Mouse (Mus musculus): ENCODE measurements around the gene Sort1. TPM values are rescaled to one million over a fixed set of nuclear protein-coding genes. Genes with fewer than 3 reads are reported as not detected.

Gene Sort1
- polyA plus RNA-seq, 1 experiment from 2014 or later, result 32.4 TPM

DNA sequence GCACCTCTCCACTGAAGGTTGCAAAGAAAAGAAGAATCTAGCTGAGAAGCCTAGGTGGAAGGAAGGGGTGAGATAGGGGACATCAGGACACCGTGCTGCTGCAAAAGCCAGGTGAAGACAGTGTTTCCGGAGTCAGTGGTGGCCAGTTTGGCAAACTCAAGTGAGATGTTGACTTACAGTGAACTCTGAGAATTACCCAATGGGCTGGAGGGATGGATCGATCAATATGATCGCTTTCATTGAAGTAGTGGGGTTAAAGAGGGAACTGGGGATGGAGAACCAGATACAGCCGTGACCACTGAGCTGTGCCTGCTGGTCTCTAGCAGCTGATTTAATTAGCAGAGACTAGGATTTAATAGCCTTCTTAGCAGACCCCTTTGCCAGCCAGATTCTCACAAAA is 53.0 kb downstream of the Sort1 start:
- Histone ChIP-seq H3K9ac (no peak overlapping the region), H3K4me3 (no peak overlapping the region), H3K27me3 (replicated peaks) (no peaks in the 10 kb centered on the region), H3K4me2 (no peak overlapping the region), H3K27ac (ENCODE audit: poor library complexity, severe bottlenecking) (no peak overlapping the region), H3K9me3 (replicated peaks) (no peaks in the 10 kb centered on the region), H3K36me3 (peaks cover 80% of the 10 kb centered on the region), H3K4me1 (replicated peaks) (no peaks in the 10 kb centered on the region)
- 90% methylated on average over 5 of the region's 5 CpGs for WGBS
- no peak for ATAC-seq (ENCODE audit: insufficient number of reproducible peaks, low FRiP score)

- Histone ChIP-seq H3K36me3 (peaks cover 75% of the 10 kb centered on the region), H3K27me3 (replicated peaks) (no peaks in the 10 kb centered on the region), H3K4me3 (no peak overlapping the region), H3K27ac (ENCODE audit: poor library complexity, severe bottlenecking) (no peak overlapping the region), H3K4me2 (no peak overlapping the region), H3K9ac (no peak overlapping the region), H3K9me3 (replicated peaks) (no peaks in the 10 kb centered on the region), H3K4me1 (replicated peaks) (no peaks in the 10 kb centered on the region)
- no peak for ATAC-seq (ENCODE audit: insufficient number of reproducible peaks, low FRiP score)
- 71% methylated on average over 2 of the region's 2 CpGs for WGBS
These were observed 57.2 kb downstream of the Sort1 start for GRCm38 (mm10) chr3:108341040-108341439.

GRCm38 (mm10) chr3:108342185-108342584 is 58.3 kb downstream of the Sort1 start:
- Histone ChIP-seq H3K27ac (ENCODE audit: poor library complexity, severe bottlenecking) (no peak overlapping the region), H3K27me3 (replicated peaks) (no peaks in the 10 kb centered on the region), H3K9ac (no peak overlapping the region), H3K9me3 (replicated peaks) (no peaks in the 10 kb centered on the region), H3K36me3 (peaks cover 77% of the 10 kb centered on the region), H3K4me1 (replicated peaks) (no peaks in the 10 kb centered on the region), H3K4me3 (no peak overlapping the region), H3K4me2 (no peak overlapping the region)
- 63% methylated on average over 7 of the region's 7 CpGs for WGBS
- ATAC-seq (ENCODE audit: insufficient number of reproducible peaks, low FRiP score), result no peak

DNA sequence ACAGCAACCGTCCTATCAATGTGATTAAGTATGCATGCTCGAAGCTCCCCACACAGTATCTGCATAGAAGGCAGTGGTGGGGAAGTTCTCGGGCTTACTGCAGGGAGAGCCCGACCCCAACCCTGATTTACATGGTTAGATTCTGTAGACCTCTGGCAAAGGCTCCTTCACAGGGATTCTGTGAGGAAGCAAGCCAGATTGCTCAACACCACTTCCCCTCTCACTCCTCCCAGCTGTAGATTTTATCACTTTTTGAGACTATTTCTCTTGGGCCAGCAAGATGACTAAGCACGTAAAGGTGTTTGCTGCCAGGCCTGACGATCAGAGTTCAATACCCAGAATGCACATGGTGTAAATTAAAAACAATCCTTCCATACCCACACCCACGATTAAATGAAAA is 62.0 kb downstream of the Sort1 start:
- ATAC-seq (ENCODE audit: insufficient number of reproducible peaks, low FRiP score), result no peak
- Histone ChIP-seq H3K4me2 (no peak overlapping the region), H3K9me3 (replicated peaks) (no peaks in the 10 kb centered on the region), H3K36me3 (peaks cover 79% of the 10 kb centered on the region), H3K27me3 (replicated peaks) (no peaks in the 10 kb centered on the region), H3K27ac (ENCODE audit: poor library complexity, severe bottlenecking) (no peak overlapping the region), H3K9ac (no peak overlapping the region), H3K4me3 (no peak overlapping the region), H3K4me1 (replicated peaks) (peaks cover 6% of the 10 kb centered on the region; the same call in 1 of the 2 replicates)
- 85% methylated on average over 7 of the region's 7 CpGs for WGBS

GRCm38 (mm10) chr3:108348376-108348775 is 64.5 kb downstream of the Sort1 start:
- H3K9ac ChIP-seq, result no peak overlapping the region
- peaks cover 76% of the 10 kb centered on the region for H3K36me3 ChIP-seq
- H3K27me3 ChIP-seq (replicated peaks), result no peaks in the 10 kb centered on the region
- no peak overlapping the region for H3K4me3 ChIP-seq
- no peak for ATAC-seq (ENCODE audit: insufficient number of reproducible peaks, low FRiP score)
- H3K9me3 ChIP-seq (replicated peaks), result no peaks in the 10 kb centered on the region
- H3K4me1 ChIP-seq (replicated peaks), result peaks cover 6% of the 10 kb centered on the region; the same call in 1 of the 2 replicates
- no peak overlapping the region for H3K27ac ChIP-seq (ENCODE audit: poor library complexity, severe bottlenecking)
- WGBS, result 51% methylated on average over 9 of the region's 9 CpGs
- H3K4me2 ChIP-seq, result no peak overlapping the region

- H3K4me1 ChIP-seq (replicated peaks), result peaks cover 1% of the 10 kb centered on the region; the same call in 1 of the 2 replicates
- no peaks in the 10 kb centered on the region for H3K9me3 ChIP-seq (replicated peaks)
- no peak overlapping the region for H3K9ac ChIP-seq
- no peak overlapping the region for H3K27ac ChIP-seq (ENCODE audit: poor library complexity, severe bottlenecking)
- no peaks in the 10 kb centered on the region for H3K27me3 ChIP-seq (replicated peaks)
- H3K4me3 ChIP-seq, result no peak overlapping the region
- no peak for ATAC-seq (ENCODE audit: insufficient number of reproducible peaks, low FRiP score)
- peaks cover 73% of the 10 kb centered on the region for H3K36me3 ChIP-seq
- WGBS, result 71% methylated on average over 3 of the region's 3 CpGs
- no peak overlapping the region for H3K4me2 ChIP-seq
These were observed 71.4 kb downstream of the Sort1 start for GRCm38 (mm10) chr3:108355245-108355644.

- H3K4me3 ChIP-seq, result no peak overlapping the region
- no peak for ATAC-seq (ENCODE audit: insufficient number of reproducible peaks, low FRiP score)
- no peaks in the 10 kb centered on the region for H3K27me3 ChIP-seq (replicated peaks)
- no peak overlapping the region for H3K27ac ChIP-seq (ENCODE audit: poor library complexity, severe bottlenecking)
- H3K4me1 ChIP-seq (replicated peaks), result peaks cover 17% of the 10 kb centered on the region
- 81% methylated on average over 10 of the region's 10 CpGs for WGBS
- no peaks in the 10 kb centered on the region for H3K9me3 ChIP-seq (replicated peaks)
- no peak overlapping the region for H3K4me2 ChIP-seq
- H3K36me3 ChIP-seq, result peaks cover 60% of the 10 kb centered on the region
- H3K9ac ChIP-seq, result no peak overlapping the region
These were observed 73.2 kb downstream of the Sort1 start for GRCm38 (mm10) chr3:108357051-108357450.

GRCm38 (mm10) chr3:108358445-108358844 is 74.6 kb downstream of the Sort1 start:
- no peak overlapping the region for H3K27ac ChIP-seq (ENCODE audit: poor library complexity, severe bottlenecking)
- ATAC-seq (ENCODE audit: insufficient number of reproducible peaks, low FRiP score), result no peak
- H3K4me1 ChIP-seq (replicated peaks), result peaks cover 25% of the 10 kb centered on the region
- H3K36me3 ChIP-seq, result peaks cover 51% of the 10 kb centered on the region
- no peak overlapping the region for H3K9ac ChIP-seq
- H3K4me3 ChIP-seq, result no peak overlapping the region
- 72% methylated on average over 6 of the region's 6 CpGs for WGBS
- no peaks in the 10 kb centered on the region for H3K27me3 ChIP-seq (replicated peaks)
- no peak overlapping the region for H3K4me2 ChIP-seq
- H3K9me3 ChIP-seq (replicated peaks), result no peaks in the 10 kb centered on the region

- Histone ChIP-seq H3K27ac (ENCODE audit: poor library complexity, severe bottlenecking) (peak overlapping the region; percentile 17; the same call in 1 of the 2 replicates), H3K9ac (peak overlapping the region; percentile 19; the same call in 1 of the 2 replicates), H3K4me2 (no peak overlapping the region), H3K27me3 (replicated peaks) (no peaks in the 10 kb centered on the region), H3K4me3 (no peak overlapping the region), H3K36me3 (peaks cover 27% of the 10 kb centered on the region), H3K9me3 (replicated peaks) (no peaks in the 10 kb centered on the region), H3K4me1 (replicated peaks) (peaks cover 49% of the 10 kb centered on the region)
- no peak for ATAC-seq (ENCODE audit: insufficient number of reproducible peaks, low FRiP score)
- 15% methylated on average over 7 of the region's 7 CpGs for WGBS
These were observed 77.0 kb downstream of the Sort1 start for GRCm38 (mm10) chr3:108360894-108361293.

DNA sequence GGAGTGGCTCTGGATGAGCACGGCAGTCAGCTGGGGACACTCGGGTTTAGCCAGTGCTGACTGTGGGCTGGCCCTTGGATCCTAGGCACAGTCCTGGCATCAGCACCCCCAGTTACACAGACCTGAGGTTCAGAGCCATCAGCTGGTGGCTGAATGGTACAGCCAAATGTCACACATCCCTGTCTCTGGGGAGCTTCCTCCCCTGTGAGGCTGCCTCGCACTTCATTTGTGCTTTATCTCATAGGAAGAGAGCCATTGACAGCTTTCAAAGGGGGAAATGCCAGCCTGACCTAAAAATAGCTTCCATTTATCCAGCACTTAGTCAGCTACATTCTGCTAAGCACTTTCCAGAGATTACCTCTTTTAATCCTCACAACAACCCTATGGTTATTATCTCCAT is 79.7 kb downstream of the Sort1 start:
- peak overlapping the region; percentile 82; the same call in 1 of the 2 replicates for H3K27ac ChIP-seq (ENCODE audit: poor library complexity, severe bottlenecking)
- peak overlapping the region; percentile 49; the same call in 1 of the 2 replicates for H3K4me2 ChIP-seq
- H3K27me3 ChIP-seq (replicated peaks), result no peaks in the 10 kb centered on the region
- H3K4me3 ChIP-seq, result no peak overlapping the region
- H3K9ac ChIP-seq, result no peak overlapping the region
- WGBS, result 18% methylated on average over 3 of the region's 3 CpGs
- H3K36me3 ChIP-seq, result 0 out of 2 replicates have a peak, but pooled peaks cover under 1% of the 10 kb centered on the region
- ATAC-seq (ENCODE audit: insufficient number of reproducible peaks, low FRiP score), result peak; percentile 23; the same call in 1 of the 2 replicates
- H3K4me1 ChIP-seq (replicated peaks), result peaks cover 70% of the 10 kb centered on the region
- H3K9me3 ChIP-seq (replicated peaks), result no peaks in the 10 kb centered on the region

GRCm38 (mm10) chr3:108364270-108364995 is 80.6 kb downstream of the Sort1 start, which contains the start of gene Mybphl:
Mybphl (plus strand) TSS chr3:108364911.
- peak within 1 kb of the TSS; percentile 35; the same call in 1 of the 2 replicates for H3K9ac ChIP-seq

More at GRCm38 (mm10) chr3:108364270-108364995, 80.6 kb downstream of the Sort1 start, which contains the start of gene Mybphl:
- Histone ChIP-seq H3K4me2 (peak within 1 kb of the TSS; percentile 49), H3K9me3 (replicated peaks) (no peaks in the 10 kb centered on the region), H3K27me3 (replicated peaks) (no peaks in the 10 kb centered on the region), H3K36me3 (no peaks in the 10 kb centered on the region), H3K4me1 (replicated peaks) (peaks cover 76% of the 10 kb centered on the region), H3K27ac (ENCODE audit: poor library complexity, severe bottlenecking) (peak within 1 kb of the TSS; percentile 82), H3K4me3 (peak within 1 kb of the TSS; percentile 23)
- peak; percentile 62 for ATAC-seq (ENCODE audit: insufficient number of reproducible peaks, low FRiP score)
- WGBS, result 34% methylated on average over 9 of the region's 9 CpGs
